In the genomic region with DNA sequence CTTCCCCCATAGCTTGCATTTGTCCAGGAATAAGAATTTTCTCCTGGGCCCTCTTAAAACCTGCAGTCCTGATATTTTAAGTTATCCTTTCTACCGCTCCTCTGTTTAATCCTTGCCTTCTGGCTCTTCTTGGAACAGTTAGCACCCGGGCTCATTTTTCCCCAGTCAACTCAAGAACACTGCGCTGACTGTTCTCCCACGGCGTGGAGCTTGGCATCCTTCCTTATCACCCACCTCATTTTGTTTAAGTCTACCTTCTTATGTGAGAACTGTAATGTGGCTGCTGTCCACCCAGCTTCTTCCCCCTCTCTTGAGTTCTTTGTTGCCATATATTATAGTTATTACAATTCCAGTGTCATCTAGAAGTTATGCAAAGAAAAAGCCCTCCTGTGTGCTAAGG, we compare ENCODE assay signal across 26 mouse cellular contexts. TPM values are rescaled to one million over a fixed set of nuclear protein-coding genes. Genes with fewer than 3 reads are reported as not detected.
DNase-seq lines count a peak whose midpoint lies in the region; ATAC-seq and TF ChIP-seq lines count a peak whose summit lies in the region.
"Had no signal": no experiment of that assay in that cellular context is flagged by ENCODE, and none has a peak within 500 bp of the region (broad histone marks: within the 10 kb centered on the region; RNA-seq: fewer than 3 reads in every experiment).

No protein-coding gene starts in this region.

- H3K36me3 ChIP-seq in limb, embryonic 14.5 days (ENCODE audit: control insufficient read depth, insufficient read depth, low read length), result no peaks in the 10 kb centered on the region
- H3K36me3 ChIP-seq: heart, embryonic 10.5 days; midbrain, embryonic 13.5 days had no signal

- WGBS in limb, embryonic 14.5 days, result 43% methylated on average over 5 of the region's 5 CpGs

- no peaks in the 10 kb centered on the region for H3K27me3 ChIP-seq in limb, embryonic 14.5 days (ENCODE audit: control insufficient read depth, insufficient read depth, low read length)
- H3K27me3 ChIP-seq: megakaryocyte, embryonic 14.5 days; midbrain, embryonic 13.5 days had no signal

- no peak for ATAC-seq in limb, embryonic 14.5 days (ENCODE audit: low FRiP score, low read depth)
- ATAC-seq: CD4-positive, CD25-positive, alpha-beta regulatory T cell, adult 4 months; forebrain, embryonic 16.5 days; midbrain, embryonic 13.5 days had no signal

- peak overlapping the region; percentile 64 for H3K27ac ChIP-seq in limb, embryonic 14.5 days (replicated peaks; ENCODE audit: low read depth, low read length)
- H3K27ac ChIP-seq: heart, embryonic 10.5 days; hindbrain, embryonic 14.5 days; liver, embryonic 14.5 days; midbrain, embryonic 13.5 days had no signal

- no peak overlapping the region for H3K9ac ChIP-seq in limb, embryonic 14.5 days (ENCODE audit: low read depth, low read length, severe bottlenecking)
- H3K9ac ChIP-seq: hindbrain, embryonic 14.5 days; liver, embryonic 14.5 days; lung, embryonic 14.5 days; midbrain, embryonic 13.5 days had no signal

- no peaks in the 10 kb centered on the region for H3K9me3 ChIP-seq in limb, embryonic 14.5 days (ENCODE audit: control insufficient read depth, low read length)
- H3K9me3 ChIP-seq: heart, embryonic 10.5 days; midbrain, embryonic 13.5 days had no signal

- no peak for TF ChIP-seq POLR2A in limb, embryonic 14.5 days (IDR thresholded peaks at IDR 0.05; ENCODE audit: borderline replicate concordance, extremely low read depth, insufficient read depth, insufficient read length)

- H3K4me2 ChIP-seq in limb, embryonic 14.5 days (replicated peaks; ENCODE audit: low read depth, low read length, severe bottlenecking), result no peak overlapping the region
- H3K4me2 ChIP-seq: hindbrain, embryonic 14.5 days; lung, embryonic 14.5 days; midbrain, embryonic 13.5 days had no signal

- peak; percentile 42 to 73 for DNase-seq in frontal cortex, adult 2 months (ENCODE audit: extremely low spot score in 1 of 2, low spot score in 1 of 2)
- DNase-seq in frontal cortex, postnatal 14 days (ENCODE audit: low spot score in 2 of 2), result no peak
- DNase-seq in right cerebral cortex, adult 18-20 months, result peak; percentile 76
- no peak for DNase-seq in right cerebral cortex, postnatal 4 days
- peak; percentile 17 for DNase-seq in limb, embryonic 14.5 days (ENCODE audit: low spot score)
- peak; percentile 75 for DNase-seq in telencephalon, adult 2 months (ENCODE audit: low read depth, low spot score)
- DNase-seq in lung, postnatal 25 days (ENCODE audit: low spot score), result no peak
- no peak for DNase-seq in spleen, postnatal 4 days (ENCODE audit: low spot score in 2 of 2)
- DNase-seq: adrenal gland, postnatal 14 days; cerebellum, adult 8-10 months; cerebellum, postnatal 36 days; gastrocnemius, postnatal 10 days; heart, postnatal 4 days; kidney, adult 9 months; kidney, postnatal 25 days; lung, embryonic 14.5 days; lung, postnatal 36 days; thymus, adult 18-20 months; thymus, postnatal 36 days had no signal

- H3K4me1 ChIP-seq in limb, embryonic 14.5 days (ENCODE audit: control insufficient read depth, insufficient read depth, low read length), result peaks cover 34% of the 10 kb centered on the region

- no peak overlapping the region for H3K4me3 ChIP-seq in limb, embryonic 14.5 days (replicated peaks; ENCODE audit: low read length)
- H3K4me3 ChIP-seq: heart, embryonic 10.5 days; megakaryocyte, embryonic 14.5 days; midbrain, embryonic 13.5 days had no signal

RNA-seq across cellular contexts. Expression of a gene that starts 25.1 kb away (rescaled TPM):
- 16.1 and 17.6 TPM in 2 replicates for polyA plus RNA-seq in frontal cortex, adult 2 months (2012; rRNA removed)
- polyA plus RNA-seq in limb, embryonic 14.5 days (2012; rRNA removed), result 2.8 and 3.6 TPM in 2 replicates
- 3.3 and 3.4 TPM in 2 replicates for polyA plus RNA-seq in limb, embryonic 14.5 days (2014; fragmentation: Nextera tagmentation; extraction: Ambion mirVana)
- polyA plus RNA-seq: CD4-positive, CD25-positive, alpha-beta regulatory T cell, adult 4 months had no signal

Comparison
In these comparisons a context has a peak if more than half of its experiments do, and no peak if none do; other contexts are left out.
1. DNase-seq: peak in frontal cortex, adult 2 months (2 of 2), right cerebral cortex, adult 18-20 months (single experiment), limb, embryonic 14.5 days (single experiment) and telencephalon, adult 2 months (single experiment); none in frontal cortex, postnatal 14 days (0 of 2), right cerebral cortex, postnatal 4 days (single experiment), lung, postnatal 25 days (single experiment) and spleen, postnatal 4 days (0 of 2).